12 mouse cellular contexts compared by ENCODE assay signal in the genomic region with DNA sequence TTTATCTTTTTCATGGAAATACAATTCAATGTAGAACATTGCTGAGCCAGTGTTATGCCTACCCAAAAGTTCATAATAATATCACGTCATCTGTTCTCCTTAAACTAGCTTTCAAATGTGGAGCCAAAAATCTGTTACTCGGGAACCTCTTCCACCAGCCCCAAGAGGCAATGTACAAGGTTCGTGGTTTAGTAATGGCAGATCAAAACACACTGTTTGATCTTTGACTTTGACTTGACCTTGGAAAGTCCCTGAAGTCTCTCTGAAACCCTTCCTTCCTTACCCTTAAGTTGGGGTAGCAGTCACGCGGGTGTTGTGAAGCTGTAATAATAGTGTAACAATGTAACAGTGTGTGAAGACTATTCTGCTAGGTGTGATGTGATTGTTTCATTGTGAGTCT.
DNase-seq lines count a peak whose midpoint lies in the region; ATAC-seq and TF ChIP-seq lines count a peak whose summit lies in the region.
"Had no signal": no experiment of that assay in that cellular context is flagged by ENCODE, and none has a peak within 500 bp of the region (broad histone marks: within the 10 kb centered on the region; RNA-seq: fewer than 3 reads in every experiment).

No protein-coding gene starts in this region.

- peaks cover 69% of the 10 kb centered on the region for H3K4me1 ChIP-seq in heart, postnatal 0 days (ENCODE audit: control insufficient read depth, insufficient read depth)
- H3K4me1 ChIP-seq in stomach, embryonic 15.5 days: peaks cover 38% of the 10 kb centered on the region
- 0 out of 2 replicates have a peak, but pooled peaks cover 8% of the 10 kb centered on the region for H3K4me1 ChIP-seq in stomach, postnatal 0 days (replicated peaks; ENCODE audit: control insufficient read depth, insufficient read depth)
- H3K4me1 ChIP-seq in embryonic facial prominence, embryonic 13.5 days: peaks cover 64% of the 10 kb centered on the region
- peaks cover 34% of the 10 kb centered on the region for H3K4me1 ChIP-seq in small intestine, adult 2 months (ENCODE audit: control insufficient read depth, insufficient read depth, insufficient read length, low read length)

- ATAC-seq in heart, postnatal 0 days (ENCODE audit: insufficient read depth, low read depth): no peak
- no peak for ATAC-seq in stomach, embryonic 15.5 days (ENCODE audit: insufficient read depth, low FRiP score, low read depth)
- ATAC-seq in stomach, postnatal 0 days (ENCODE audit: low FRiP score, low TSS enrichment): no peak
- no peak for ATAC-seq in embryonic facial prominence, embryonic 13.5 days (ENCODE audit: insufficient number of reproducible peaks, insufficient read depth, low FRiP score, low TSS enrichment, low read depth)
- ATAC-seq: forebrain, embryonic 16.5 days had no signal

- no peaks in the 10 kb centered on the region for H3K27me3 ChIP-seq in heart, postnatal 0 days (ENCODE audit: control insufficient read depth, insufficient read depth, low read length)
- H3K27me3 ChIP-seq in stomach, embryonic 15.5 days (replicated peaks): no peaks in the 10 kb centered on the region
- no peaks in the 10 kb centered on the region for H3K27me3 ChIP-seq in stomach, postnatal 0 days (ENCODE audit: control insufficient read depth, insufficient read depth, low read length)
- no peaks in the 10 kb centered on the region for H3K27me3 ChIP-seq in embryonic facial prominence, embryonic 13.5 days
- no peaks in the 10 kb centered on the region for H3K27me3 ChIP-seq in small intestine, adult 2 months (ENCODE audit: control insufficient read depth, insufficient read depth, low read length)
- H3K27me3 ChIP-seq: embryonic facial prominence, embryonic 15.5 days; neural tube, embryonic 12.5 days had no signal

- H3K9me3 ChIP-seq in heart, postnatal 0 days (replicated peaks; ENCODE audit: control insufficient read depth, low read length): no peaks in the 10 kb centered on the region
- no peaks in the 10 kb centered on the region for H3K9me3 ChIP-seq in stomach, embryonic 15.5 days
- H3K9me3 ChIP-seq in stomach, postnatal 0 days (ENCODE audit: control insufficient read depth, low read length): no peaks in the 10 kb centered on the region
- no peaks in the 10 kb centered on the region for H3K9me3 ChIP-seq in embryonic facial prominence, embryonic 13.5 days
- H3K9me3 ChIP-seq: embryonic facial prominence, embryonic 15.5 days; neural tube, embryonic 12.5 days had no signal

- no peak overlapping the region for H3K4me2 ChIP-seq in heart, postnatal 0 days (ENCODE audit: low read depth, low read length)
- H3K4me2 ChIP-seq in stomach, embryonic 15.5 days: no peak overlapping the region
- H3K4me2 ChIP-seq in stomach, postnatal 0 days (replicated peaks; ENCODE audit: low read depth): no peak overlapping the region
- H3K4me2 ChIP-seq in embryonic facial prominence, embryonic 13.5 days: no peak overlapping the region
- H3K4me2 ChIP-seq: embryonic facial prominence, embryonic 15.5 days; neural tube, embryonic 12.5 days had no signal

- no peak for TF ChIP-seq CTCF in heart, postnatal 0 days (IDR thresholded peaks at IDR 0.05; ENCODE audit: low read depth)
- TF ChIP-seq CTCF in stomach, postnatal 0 days (IDR thresholded peaks at IDR 0.05; ENCODE audit: low read depth): no peak
- no peak for TF ChIP-seq CTCF in small intestine, adult 2 months (IDR thresholded peaks at IDR 0.05; ENCODE audit: extremely low read depth, insufficient read length, insufficient replicate concordance, low read depth, low read length)

- TF ChIP-seq EP300 in heart, postnatal 0 days (IDR thresholded peaks at IDR 0.05; ENCODE audit: low read depth): no peak
- TF ChIP-seq EP300 in stomach, postnatal 0 days (optimal IDR thresholded peaks at IDR 0.05): no peak

- intact Hi-C loops in heart, postnatal 14 days (cut with DNase I): no loop called here

- TF ChIP-seq POLR2A in small intestine, adult 2 months (IDR thresholded peaks at IDR 0.05; ENCODE audit: low read depth, low read length): no peak

- no peak overlapping the region for H3K9ac ChIP-seq in heart, postnatal 0 days (replicated peaks; ENCODE audit: low read depth, low read length)
- no peak overlapping the region for H3K9ac ChIP-seq in stomach, embryonic 15.5 days
- no peak overlapping the region for H3K9ac ChIP-seq in stomach, postnatal 0 days (ENCODE audit: low read length)
- no peak overlapping the region for H3K9ac ChIP-seq in embryonic facial prominence, embryonic 13.5 days
- H3K9ac ChIP-seq: embryonic facial prominence, embryonic 15.5 days; neural tube, embryonic 12.5 days had no signal

- 55% methylated on average over 5 of the region's 5 CpGs for WGBS in heart, postnatal 0 days
- WGBS in stomach, embryonic 15.5 days: 74% methylated on average over 5 of the region's 5 CpGs
- WGBS in stomach, postnatal 0 days: 69% methylated on average over 5 of the region's 5 CpGs
- 58% methylated on average over 5 of the region's 5 CpGs for WGBS in embryonic facial prominence, embryonic 13.5 days
- 48% methylated on average over 5 of the region's 5 CpGs for WGBS in small intestine, adult 2 months

- 0 out of 2 replicates have a peak, but pooled peaks cover 4% of the 10 kb centered on the region for H3K36me3 ChIP-seq in heart, postnatal 0 days (replicated peaks; ENCODE audit: control insufficient read depth, insufficient read depth, low read length)
- H3K36me3 ChIP-seq in stomach, embryonic 15.5 days: no peaks in the 10 kb centered on the region
- H3K36me3 ChIP-seq in stomach, postnatal 0 days (ENCODE audit: control insufficient read depth, insufficient read depth, low read length): no peaks in the 10 kb centered on the region
- H3K36me3 ChIP-seq in embryonic facial prominence, embryonic 13.5 days: peaks cover 12% of the 10 kb centered on the region
- H3K36me3 ChIP-seq in small intestine, adult 2 months (ENCODE audit: control insufficient read depth, insufficient read depth, low read length): no peaks in the 10 kb centered on the region
- H3K36me3 ChIP-seq: neural tube, embryonic 12.5 days had no signal

- no peak overlapping the region for H3K4me3 ChIP-seq in heart, postnatal 0 days (ENCODE audit: low read depth, low read length)
- H3K4me3 ChIP-seq in stomach, embryonic 15.5 days (replicated peaks): no peak overlapping the region
- H3K4me3 ChIP-seq in stomach, postnatal 0 days (ENCODE audit: low read depth, low read length): no peak overlapping the region
- H3K4me3 ChIP-seq in embryonic facial prominence, embryonic 13.5 days: no peak overlapping the region
- H3K4me3 ChIP-seq in small intestine, adult 2 months (ENCODE audit: low read depth, low read length): no peak overlapping the region
- H3K4me3 ChIP-seq: embryonic facial prominence, embryonic 15.5 days; neural tube, embryonic 12.5 days had no signal

- DNase-seq in heart, postnatal 0 days (ENCODE audit: low spot score): no peak
- DNase-seq in heart, postnatal 14 days: no peak
- DNase-seq in stomach, postnatal 0 days (ENCODE audit: low spot score): no peak
- no peak for DNase-seq in adrenal gland, postnatal 10 days
- DNase-seq: cerebellum, postnatal 10 days; kidney, postnatal 4 days had no signal

- peak overlapping the region; percentile 73 for H3K27ac ChIP-seq in heart, postnatal 0 days (ENCODE audit: low read depth)
- 0 out of 2 replicates have a peak overlapping the region, but pooled peaks have one; percentile 24 for H3K27ac ChIP-seq in stomach, embryonic 15.5 days
- no peak overlapping the region for H3K27ac ChIP-seq in stomach, postnatal 0 days (replicated peaks)
- H3K27ac ChIP-seq in embryonic facial prominence, embryonic 13.5 days: peak overlapping the region; percentile 8; the same call in 1 of the 2 replicates
- peak overlapping the region; percentile 57 for H3K27ac ChIP-seq in small intestine, adult 2 months (ENCODE audit: insufficient read depth, low read depth, low read length)
- H3K27ac ChIP-seq: neural tube, embryonic 12.5 days had no signal
